In the genomic region with DNA sequence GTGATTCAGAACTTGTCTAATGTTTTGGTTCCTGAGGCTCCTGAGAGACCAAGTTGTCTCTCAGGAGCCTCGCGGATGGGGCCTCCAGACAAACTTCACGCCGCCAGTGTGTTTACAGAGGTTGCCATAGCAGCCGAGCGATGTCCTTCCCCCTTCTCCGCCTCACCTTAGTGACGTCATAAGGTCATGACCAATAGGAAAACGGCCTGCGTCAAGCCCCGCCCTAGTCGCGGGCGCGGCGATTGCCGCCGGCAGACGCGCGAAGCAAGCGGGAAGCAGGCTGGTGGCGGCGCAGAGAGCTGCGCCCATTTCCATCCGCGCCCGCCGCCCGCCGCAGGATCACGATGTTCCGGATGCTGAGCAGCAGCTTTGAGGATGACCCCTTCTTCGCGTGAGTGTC, we compare ENCODE assay signal across 9 mouse cellular contexts. TPM values are rescaled to one million over a fixed set of nuclear protein-coding genes. Genes with fewer than 3 reads are reported as not detected.
DNase-seq lines count a peak whose midpoint lies in the region; ATAC-seq and TF ChIP-seq lines count a peak whose summit lies in the region.
"Had no signal": no experiment of that assay in that cellular context is flagged by ENCODE, and none has a peak within 500 bp of the region (broad histone marks: within the 10 kb centered on the region; RNA-seq: fewer than 3 reads in every experiment).

A gene (plus strand): TSS at position 226 of the 400 bp plus-strand sequence.

- peaks cover 35% of the 10 kb centered on the region for H3K27me3 ChIP-seq in E14TG2a.4 (ENCODE audit: insufficient read depth, low read length)
- H3K27me3 ChIP-seq in forebrain, embryonic 14.5 days (replicated peaks; ENCODE audit: control insufficient read depth, insufficient read depth, low read length), result peaks cover 12% of the 10 kb centered on the region
- H3K27me3 ChIP-seq in liver, embryonic 15.5 days, result peaks cover 27% of the 10 kb centered on the region
- H3K27me3 ChIP-seq in neural tube, embryonic 12.5 days (replicated peaks), result peaks cover 10% of the 10 kb centered on the region; the same call in 1 of the 2 replicates
- H3K27me3 ChIP-seq in stomach, postnatal 0 days (ENCODE audit: control insufficient read depth, insufficient read depth, low read length), result no peaks in the 10 kb centered on the region

- peak within 1 kb of the TSS; percentile 89 for H3K4me2 ChIP-seq in forebrain, embryonic 14.5 days (ENCODE audit: low read length)
- H3K4me2 ChIP-seq in liver, embryonic 15.5 days, result peak within 1 kb of the TSS; percentile 70
- H3K4me2 ChIP-seq in neural tube, embryonic 12.5 days (replicated peaks), result peak within 1 kb of the TSS; percentile 88
- peak within 1 kb of the TSS; percentile 67 for H3K4me2 ChIP-seq in stomach, postnatal 0 days (replicated peaks; ENCODE audit: low read depth)

- intact Hi-C loops in heart, postnatal 10 days (cut with DNase I), result loop anchor here (5.0 kb wide), 1 partner anchor 208 kb away; a partner anchor contains a TSS

- H3K27ac ChIP-seq in forebrain, embryonic 14.5 days (ENCODE audit: low read depth, low read length), result no peak within 1 kb of the TSS
- no peak within 1 kb of the TSS for H3K27ac ChIP-seq in liver, embryonic 15.5 days (replicated peaks)
- no peak within 1 kb of the TSS for H3K27ac ChIP-seq in neural tube, embryonic 12.5 days
- H3K27ac ChIP-seq in stomach, postnatal 0 days (replicated peaks), result no peak within 1 kb of the TSS
- H3K27ac ChIP-seq: macrophage had no signal

- H3K36me3 ChIP-seq in E14TG2a.4 (ENCODE audit: insufficient read depth, low read length), result no peaks in the 10 kb centered on the region
- no peaks in the 10 kb centered on the region for H3K36me3 ChIP-seq in forebrain, embryonic 14.5 days (ENCODE audit: control insufficient read depth, insufficient read depth, low read length)
- H3K36me3 ChIP-seq in liver, embryonic 15.5 days (replicated peaks), result no peaks in the 10 kb centered on the region
- H3K36me3 ChIP-seq in neural tube, embryonic 12.5 days, result no peaks in the 10 kb centered on the region
- no peaks in the 10 kb centered on the region for H3K36me3 ChIP-seq in stomach, postnatal 0 days (ENCODE audit: control insufficient read depth, insufficient read depth, low read length)

- ATAC-seq in forebrain, embryonic 14.5 days, result peak; percentile 99
- ATAC-seq in liver, embryonic 15.5 days (ENCODE audit: insufficient read depth), result peak; percentile 74
- ATAC-seq in neural tube, embryonic 12.5 days (ENCODE audit: low FRiP score, low read depth), result peak; percentile 97
- peak; percentile 97 for ATAC-seq in stomach, postnatal 0 days (ENCODE audit: low FRiP score, low TSS enrichment)

- WGBS in forebrain, embryonic 14.5 days, result under 1% methylated on average over 35 of the region's 35 CpGs
- WGBS in liver, embryonic 15.5 days (ENCODE audit: insufficient replicate concordance), result under 1% methylated on average over 35 of the region's 35 CpGs
- WGBS in neural tube, embryonic 12.5 days, result under 1% methylated on average over 35 of the region's 35 CpGs
- under 1% methylated on average over 31 of the region's 35 CpGs for WGBS in stomach, postnatal 0 days

- no peak for TF ChIP-seq EP300 in stomach, postnatal 0 days (optimal IDR thresholded peaks at IDR 0.05)

- 0 out of 2 replicates have a peak, but pooled peaks cover 3% of the 10 kb centered on the region for H3K9me3 ChIP-seq in E14TG2a.4 (ENCODE audit: low read length)
- H3K9me3 ChIP-seq in forebrain, embryonic 14.5 days (replicated peaks; ENCODE audit: control insufficient read depth, low read length), result no peaks in the 10 kb centered on the region
- H3K9me3 ChIP-seq in liver, embryonic 15.5 days (replicated peaks), result no peaks in the 10 kb centered on the region
- no peaks in the 10 kb centered on the region for H3K9me3 ChIP-seq in neural tube, embryonic 12.5 days
- no peaks in the 10 kb centered on the region for H3K9me3 ChIP-seq in stomach, postnatal 0 days (ENCODE audit: control insufficient read depth, low read length)

- peak; percentile 74 for DNase-seq in cerebellum, adult 11 months
- peak; percentile 97 for DNase-seq in forebrain, embryonic 14.5 days (ENCODE audit: low spot score)
- DNase-seq in heart, postnatal 10 days, result peak; percentile 95 to 96
- DNase-seq in kidney, postnatal 4 days, result peak; percentile 88 to 91
- peak; percentile 87 for DNase-seq in stomach, postnatal 0 days (ENCODE audit: low spot score)

- H3K9ac ChIP-seq in forebrain, embryonic 14.5 days (ENCODE audit: low read length), result peak within 1 kb of the TSS; percentile 62
- H3K9ac ChIP-seq in liver, embryonic 15.5 days, result no peak within 1 kb of the TSS
- peak within 1 kb of the TSS; percentile 61 for H3K9ac ChIP-seq in neural tube, embryonic 12.5 days
- H3K9ac ChIP-seq in stomach, postnatal 0 days (ENCODE audit: low read length), result no peak within 1 kb of the TSS; the same call in 1 of the 2 replicates

- peak within 1 kb of the TSS; percentile 78 for H3K4me3 ChIP-seq in E14TG2a.4 (replicated peaks; ENCODE audit: low read length)
- peak within 1 kb of the TSS; percentile 51 for H3K4me3 ChIP-seq in forebrain, embryonic 14.5 days (ENCODE audit: low read depth, low read length)
- H3K4me3 ChIP-seq in liver, embryonic 15.5 days (replicated peaks), result peak within 1 kb of the TSS; percentile 38
- H3K4me3 ChIP-seq in neural tube, embryonic 12.5 days, result peak within 1 kb of the TSS; percentile 48
- peak within 1 kb of the TSS; percentile 38 for H3K4me3 ChIP-seq in stomach, postnatal 0 days (ENCODE audit: low read depth, low read length)

- peaks cover 7% of the 10 kb centered on the region; the same call in 1 of the 2 replicates for H3K4me1 ChIP-seq in E14TG2a.4 (replicated peaks; ENCODE audit: low read depth, low read length)
- H3K4me1 ChIP-seq in forebrain, embryonic 14.5 days (ENCODE audit: control insufficient read depth, insufficient read depth, low read length), result no peaks in the 10 kb centered on the region
- peaks cover 8% of the 10 kb centered on the region for H3K4me1 ChIP-seq in liver, embryonic 15.5 days (replicated peaks)
- peaks cover 3% of the 10 kb centered on the region; the same call in 1 of the 2 replicates for H3K4me1 ChIP-seq in neural tube, embryonic 12.5 days
- no peaks in the 10 kb centered on the region for H3K4me1 ChIP-seq in stomach, postnatal 0 days (replicated peaks; ENCODE audit: control insufficient read depth, insufficient read depth)

- no peak for TF ChIP-seq CTCF in E14TG2a.4 (conservative IDR thresholded peaks at IDR 0.05; ENCODE audit: low read length)
- TF ChIP-seq CTCF in stomach, postnatal 0 days (IDR thresholded peaks at IDR 0.05; ENCODE audit: low read depth), result no peak

RNA-seq across cellular contexts. Expression of the gene that starts here (rescaled TPM):
- polyA plus RNA-seq in forebrain, embryonic 14.5 days (2014; fragmentation: Nextera tagmentation; extraction: Ambion mirVana), result 19.8 and 21.9 TPM in 2 replicates
- total RNA-seq in heart, postnatal 10 days (2021), result 100 to 1,000 TPM; 441 to 460 TPM
- 1.7 and 2.2 TPM in 2 replicates for polyA plus RNA-seq in liver, embryonic 15.5 days (2015; fragmentation: Nextera tagmentation; extraction: Ambion mirVana)
- polyA plus RNA-seq in neural tube, embryonic 12.5 days (2016; fragmentation: Nextera tagmentation; extraction: Ambion mirVana), result 17.6 and 19.5 TPM in 2 replicates
- 5.1 and 5.7 TPM in 2 replicates for polyA plus RNA-seq in stomach, postnatal 0 days (2015; fragmentation: Nextera tagmentation; extraction: Ambion mirVana)
- polyA plus RNA-seq: macrophage had no signal

Comparison
In these comparisons a context has a peak if more than half of its experiments do, and no peak if none do; other contexts are left out.
1. H3K9ac ChIP-seq: peak in forebrain, embryonic 14.5 days (single experiment) and neural tube, embryonic 12.5 days (single experiment); none in liver, embryonic 15.5 days (single experiment) and stomach, postnatal 0 days (single experiment).
2. Peak in every context shown above with its lines, with median percentiles within 50 percentile points of each other: H3K4me3 ChIP-seq, DNase-seq, ATAC-seq and H3K4me2 ChIP-seq.